In genomic region chr9:107645153-107645510, GRCm38 (mm10) we compare ENCODE assay signal across 9 mouse cellular contexts. TPM values are rescaled to one million over a fixed set of nuclear protein-coding genes. Genes with fewer than 3 reads are reported as not detected.
DNase-seq lines count a peak whose midpoint lies in the region; ATAC-seq and TF ChIP-seq lines count a peak whose summit lies in the region.
"Had no signal": no experiment of that assay in that cellular context is flagged by ENCODE, and none has a peak within 500 bp of the region (broad histone marks: within the 10 kb centered on the region; RNA-seq: fewer than 3 reads in every experiment).

No protein-coding gene starts in this region.

- ATAC-seq in lung, embryonic 15.5 days (ENCODE audit: borderline replicate concordance, extremely low read depth, low FRiP score, low TSS enrichment) = no peak
- no peak for ATAC-seq in heart, postnatal 0 days (ENCODE audit: insufficient read depth, low read depth)
- ATAC-seq in limb, embryonic 12.5 days (ENCODE audit: insufficient number of reproducible peaks, insufficient read depth, low FRiP score, low TSS enrichment, low read depth) = peak; percentile 28; the same call in 1 of the 2 replicates

- H3K27me3 ChIP-seq in lung, embryonic 15.5 days = no peaks in the 10 kb centered on the region
- H3K27me3 ChIP-seq in heart, postnatal 0 days (ENCODE audit: control insufficient read depth, insufficient read depth, low read length) = no peaks in the 10 kb centered on the region
- H3K27me3 ChIP-seq in limb, embryonic 12.5 days = no peaks in the 10 kb centered on the region
- H3K27me3 ChIP-seq in small intestine, adult 2 months (ENCODE audit: control insufficient read depth, insufficient read depth, low read length) = no peaks in the 10 kb centered on the region
- no peaks in the 10 kb centered on the region for H3K27me3 ChIP-seq in cerebellum, adult 2 months (ENCODE audit: control insufficient read depth, insufficient read depth, low read length)

- peaks cover 24% of the 10 kb centered on the region for H3K4me1 ChIP-seq in lung, embryonic 15.5 days
- H3K4me1 ChIP-seq in heart, postnatal 0 days (ENCODE audit: control insufficient read depth, insufficient read depth) = no peaks in the 10 kb centered on the region
- peaks cover 18% of the 10 kb centered on the region for H3K4me1 ChIP-seq in limb, embryonic 12.5 days (replicated peaks)
- H3K4me1 ChIP-seq in small intestine, adult 2 months (ENCODE audit: control insufficient read depth, insufficient read depth, insufficient read length, low read length) = peaks cover 3% of the 10 kb centered on the region; the same call in 1 of the 2 replicates
- no peaks in the 10 kb centered on the region for H3K4me1 ChIP-seq in cerebellum, adult 2 months (ENCODE audit: control insufficient read depth, insufficient read depth, low read length)

- H3K4me3 ChIP-seq in lung, embryonic 15.5 days = peak overlapping the region; percentile 38; the same call in 1 of the 2 replicates
- H3K4me3 ChIP-seq in heart, postnatal 0 days (ENCODE audit: low read depth, low read length) = no peak overlapping the region
- no peak overlapping the region for H3K4me3 ChIP-seq in limb, embryonic 12.5 days (replicated peaks)
- peak overlapping the region; percentile 58; the same call in 1 of the 2 replicates for H3K4me3 ChIP-seq in small intestine, adult 2 months (ENCODE audit: low read depth, low read length)
- H3K4me3 ChIP-seq in cerebellum, adult 2 months (replicated peaks; ENCODE audit: insufficient read depth, low read depth, low read length) = no peak overlapping the region

- no peak for TF ChIP-seq CTCF in heart, postnatal 0 days (IDR thresholded peaks at IDR 0.05; ENCODE audit: low read depth)
- no peak for TF ChIP-seq CTCF in small intestine, adult 2 months (IDR thresholded peaks at IDR 0.05; ENCODE audit: extremely low read depth, insufficient read length, insufficient replicate concordance, low read depth, low read length)
- no peak for TF ChIP-seq CTCF in cerebellum, adult 2 months (IDR thresholded peaks at IDR 0.05; ENCODE audit: borderline replicate concordance, insufficient read depth, low read depth, low read length)

- H3K9me3 ChIP-seq in lung, embryonic 15.5 days = no peaks in the 10 kb centered on the region
- no peaks in the 10 kb centered on the region for H3K9me3 ChIP-seq in heart, postnatal 0 days (replicated peaks; ENCODE audit: control insufficient read depth, low read length)
- no peaks in the 10 kb centered on the region for H3K9me3 ChIP-seq in limb, embryonic 12.5 days

- H3K4me2 ChIP-seq in lung, embryonic 15.5 days = peak overlapping the region; percentile 69
- peak overlapping the region; percentile 60 for H3K4me2 ChIP-seq in heart, postnatal 0 days (ENCODE audit: low read depth, low read length)
- H3K4me2 ChIP-seq in limb, embryonic 12.5 days = peak overlapping the region; percentile 61

- no peak for DNase-seq in lung, postnatal 25 days (ENCODE audit: low spot score)
- DNase-seq in heart, postnatal 0 days (ENCODE audit: low spot score) = no peak
- DNase-seq in urinary bladder, adult 18-20 months (ENCODE audit: low spot score in 2 of 2) = no peak
- DNase-seq in cerebellum, adult 2 months = no peak
- DNase-seq in cerebellum, postnatal 10 days = no peak

- TF ChIP-seq POLR2A in small intestine, adult 2 months (IDR thresholded peaks at IDR 0.05; ENCODE audit: low read depth, low read length) = no peak
- no peak for TF ChIP-seq POLR2A in cerebellum, adult 2 months (IDR thresholded peaks at IDR 0.05; ENCODE audit: borderline replicate concordance, insufficient read depth, low read length)

- H3K27ac ChIP-seq in lung, embryonic 15.5 days = no peak overlapping the region
- no peak overlapping the region for H3K27ac ChIP-seq in heart, postnatal 0 days (ENCODE audit: low read depth)
- H3K27ac ChIP-seq in limb, embryonic 12.5 days = no peak overlapping the region
- peak overlapping the region; percentile 52 for H3K27ac ChIP-seq in small intestine, adult 2 months (ENCODE audit: insufficient read depth, low read depth, low read length)
- no peak overlapping the region for H3K27ac ChIP-seq in cerebellum, adult 2 months (ENCODE audit: insufficient read depth, low read length)

- WGBS in lung, embryonic 15.5 days = 40% methylated on average over 7 of the region's 7 CpGs
- WGBS in heart, postnatal 0 days = 44% methylated on average over 7 of the region's 7 CpGs
- WGBS in limb, embryonic 12.5 days = 49% methylated on average over 7 of the region's 7 CpGs
- 23% methylated on average over 7 of the region's 7 CpGs for WGBS in small intestine, adult 2 months
- WGBS in cerebellum, adult 2 months = 49% methylated on average over 7 of the region's 7 CpGs

- TF ChIP-seq EP300 in heart, postnatal 0 days (IDR thresholded peaks at IDR 0.05; ENCODE audit: low read depth) = no peak

- H3K9ac ChIP-seq in lung, embryonic 15.5 days = peak overlapping the region; percentile 45; the same call in 1 of the 2 replicates
- H3K9ac ChIP-seq in heart, postnatal 0 days (replicated peaks; ENCODE audit: low read depth, low read length) = no peak overlapping the region
- H3K9ac ChIP-seq in limb, embryonic 12.5 days (replicated peaks) = 0 out of 2 replicates have a peak overlapping the region, but pooled peaks have one; percentile 50

- H3K36me3 ChIP-seq in lung, embryonic 15.5 days = no peaks in the 10 kb centered on the region
- no peaks in the 10 kb centered on the region for H3K36me3 ChIP-seq in heart, postnatal 0 days (replicated peaks; ENCODE audit: control insufficient read depth, insufficient read depth, low read length)
- H3K36me3 ChIP-seq in limb, embryonic 12.5 days = no peaks in the 10 kb centered on the region
- H3K36me3 ChIP-seq in small intestine, adult 2 months (ENCODE audit: control insufficient read depth, insufficient read depth, low read length) = no peaks in the 10 kb centered on the region

RNA-seq across cellular contexts. Expression of gene Gnai2, which starts 10.0 kb away (rescaled TPM):
- polyA plus RNA-seq in lung, embryonic 15.5 days (2015; fragmentation: Nextera tagmentation; extraction: Ambion mirVana) = 469 and 478 TPM in 2 replicates
- total RNA-seq in heart, postnatal 0 days (2014; rRNA removed; ENCODE audit: low replicate concordance) = 472 and 473 TPM in 2 replicates
- polyA plus RNA-seq in heart, postnatal 0 days (2015; fragmentation: Nextera tagmentation; extraction: Ambion mirVana) = 291 and 295 TPM in 2 replicates
- polyA plus RNA-seq in limb, embryonic 12.5 days (2016; fragmentation: Nextera tagmentation; extraction: Ambion mirVana) = 400 and 416 TPM in 2 replicates
- 264 and 501 TPM in 2 replicates for polyA plus RNA-seq in small intestine, adult 2 months (2012; rRNA removed)
- 273 and 301 TPM in 2 replicates for polyA plus RNA-seq in cerebellum, adult 2 months (2012; rRNA removed)

RNA-seq across cellular contexts. Expression of gene Slc38a3, which starts 24.2 kb away (rescaled TPM):
- 3.9 and 4.1 TPM in 2 replicates for polyA plus RNA-seq in lung, embryonic 15.5 days (2015; fragmentation: Nextera tagmentation; extraction: Ambion mirVana)
- 8.9 and 16.9 TPM in 2 replicates for total RNA-seq in heart, postnatal 0 days (2014; rRNA removed; ENCODE audit: low replicate concordance)
- polyA plus RNA-seq in heart, postnatal 0 days (2015; fragmentation: Nextera tagmentation; extraction: Ambion mirVana) = 2.7 and 4.0 TPM in 2 replicates
- 3.5 and 5.0 TPM in 2 replicates for polyA plus RNA-seq in limb, embryonic 12.5 days (2016; fragmentation: Nextera tagmentation; extraction: Ambion mirVana)
- 2.8 and 48.7 TPM in 2 replicates for polyA plus RNA-seq in small intestine, adult 2 months (2012; rRNA removed)
- polyA plus RNA-seq in cerebellum, adult 2 months (2012; rRNA removed) = 145 and 152 TPM in 2 replicates
- total RNA-seq: common myeloid progenitor, adult 5-6 weeks had no signal

RNA-seq across cellular contexts. Expression of gene Gnat1, which starts 34.4 kb away (rescaled TPM):
- 0.54 and 0.93 TPM in 2 replicates for polyA plus RNA-seq in lung, embryonic 15.5 days (2015; fragmentation: Nextera tagmentation; extraction: Ambion mirVana)
- total RNA-seq in heart, postnatal 0 days (2014; rRNA removed; ENCODE audit: low replicate concordance) = not detected in 2 replicates
- polyA plus RNA-seq in heart, postnatal 0 days (2015; fragmentation: Nextera tagmentation; extraction: Ambion mirVana) = 0.25 and 0.33 TPM in 2 replicates
- polyA plus RNA-seq in limb, embryonic 12.5 days (2016; fragmentation: Nextera tagmentation; extraction: Ambion mirVana) = 2.1 and 2.2 TPM in 2 replicates
- 0.13 and 0.17 TPM in 2 replicates for polyA plus RNA-seq in small intestine, adult 2 months (2012; rRNA removed)
- 0.15 and 0.36 TPM in 2 replicates for polyA plus RNA-seq in cerebellum, adult 2 months (2012; rRNA removed)
- total RNA-seq: common myeloid progenitor, adult 5-6 weeks had no signal

RNA-seq across cellular contexts. Expression of gene Sema3b, which starts 36.1 kb away (rescaled TPM):
- 8.2 and 9.1 TPM in 2 replicates for polyA plus RNA-seq in lung, embryonic 15.5 days (2015; fragmentation: Nextera tagmentation; extraction: Ambion mirVana)
- 21.0 and 34.9 TPM in 2 replicates for total RNA-seq in heart, postnatal 0 days (2014; rRNA removed; ENCODE audit: low replicate concordance)
- polyA plus RNA-seq in heart, postnatal 0 days (2015; fragmentation: Nextera tagmentation; extraction: Ambion mirVana) = 8.9 and 9.1 TPM in 2 replicates
- polyA plus RNA-seq in limb, embryonic 12.5 days (2016; fragmentation: Nextera tagmentation; extraction: Ambion mirVana) = 8.1 and 9.1 TPM in 2 replicates
- polyA plus RNA-seq in small intestine, adult 2 months (2012; rRNA removed) = 33.5 and 55.4 TPM in 2 replicates
- polyA plus RNA-seq in cerebellum, adult 2 months (2012; rRNA removed) = 3.9 and 6.4 TPM in 2 replicates
- total RNA-seq: common myeloid progenitor, adult 5-6 weeks had no signal

RNA-seq across cellular contexts. Expression of gene Ifrd2, which starts 57.7 kb away (rescaled TPM):
- polyA plus RNA-seq in lung, embryonic 15.5 days (2015; fragmentation: Nextera tagmentation; extraction: Ambion mirVana) = 40.0 and 44.2 TPM in 2 replicates
- total RNA-seq in heart, postnatal 0 days (2014; rRNA removed; ENCODE audit: low replicate concordance) = 22.3 and 31.2 TPM in 2 replicates
- 28.6 and 33.6 TPM in 2 replicates for polyA plus RNA-seq in heart, postnatal 0 days (2015; fragmentation: Nextera tagmentation; extraction: Ambion mirVana)
- 38.5 and 40.2 TPM in 2 replicates for polyA plus RNA-seq in limb, embryonic 12.5 days (2016; fragmentation: Nextera tagmentation; extraction: Ambion mirVana)
- polyA plus RNA-seq in small intestine, adult 2 months (2012; rRNA removed) = 33.2 and 55.4 TPM in 2 replicates
- polyA plus RNA-seq in cerebellum, adult 2 months (2012; rRNA removed) = 20.2 and 23.4 TPM in 2 replicates

Comparison
In these comparisons a context has a peak if more than half of its experiments do, and no peak if none do; other contexts are left out.
1. H3K4me3 ChIP-seq: peak in lung, embryonic 15.5 days (single experiment) and small intestine, adult 2 months (single experiment); none in heart, postnatal 0 days (single experiment), limb, embryonic 12.5 days (single experiment) and cerebellum, adult 2 months (single experiment).
2. Peak in every context shown above with its lines, with median percentiles within 50 percentile points of each other: H3K4me2 ChIP-seq.